Mouse (Mus musculus): ENCODE results near the gene Tsku. TPM values are rescaled to one million over a fixed set of nuclear protein-coding genes. Genes with fewer than 3 reads are reported as not detected.
A peak's percentile ranks its signal among the peaks of the same experiment; 100 is the strongest.

Tsku gene
- total RNA-seq, 2 experiments from 2014 or later, result 1.7 to 2.0 TPM

DNA sequence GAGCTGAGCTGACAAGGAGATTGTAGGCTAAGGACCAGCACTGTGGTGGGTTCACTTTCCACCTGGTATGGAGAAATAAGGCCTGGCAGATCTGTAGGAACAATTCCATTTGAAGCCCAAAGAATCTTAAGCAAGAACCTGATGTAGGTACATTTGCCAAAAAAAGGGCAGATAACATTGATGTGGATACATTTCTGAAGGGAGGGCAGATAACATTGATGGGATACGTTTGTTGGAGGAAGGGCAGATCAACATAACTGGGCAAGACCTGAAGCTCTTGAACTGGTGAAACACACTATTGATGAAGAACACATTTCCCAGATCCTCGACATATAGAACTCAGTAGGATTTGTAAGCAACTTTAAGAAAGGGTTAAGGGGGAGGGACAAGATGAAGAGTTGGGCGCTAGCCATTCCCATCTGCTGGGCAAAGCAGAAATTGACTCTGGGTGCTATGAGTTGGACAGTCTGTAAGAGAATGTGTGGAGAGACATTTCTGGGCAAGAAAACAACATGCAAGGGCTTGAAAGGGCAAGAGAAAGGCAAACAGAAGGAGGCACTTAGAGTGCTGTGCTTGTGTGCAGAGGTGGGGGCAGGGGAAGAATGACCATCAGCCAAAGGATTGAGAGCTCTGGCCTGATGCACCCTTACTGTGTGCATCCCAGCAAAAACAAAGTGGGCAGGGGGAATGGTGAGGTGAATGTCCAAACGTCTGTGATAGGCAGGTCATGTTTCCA lies 48.8 kb downstream of the Tsku start:
- no peak overlapping the region for H3K27ac ChIP-seq
- no peak overlapping the region for H3K4me3 ChIP-seq
- DNase-seq (ENCODE audit: low spot score in 2 of 2), result no peak
- TF ChIP-seq CTCF (conservative IDR thresholded peaks at IDR 0.05), result no peak

DNA sequence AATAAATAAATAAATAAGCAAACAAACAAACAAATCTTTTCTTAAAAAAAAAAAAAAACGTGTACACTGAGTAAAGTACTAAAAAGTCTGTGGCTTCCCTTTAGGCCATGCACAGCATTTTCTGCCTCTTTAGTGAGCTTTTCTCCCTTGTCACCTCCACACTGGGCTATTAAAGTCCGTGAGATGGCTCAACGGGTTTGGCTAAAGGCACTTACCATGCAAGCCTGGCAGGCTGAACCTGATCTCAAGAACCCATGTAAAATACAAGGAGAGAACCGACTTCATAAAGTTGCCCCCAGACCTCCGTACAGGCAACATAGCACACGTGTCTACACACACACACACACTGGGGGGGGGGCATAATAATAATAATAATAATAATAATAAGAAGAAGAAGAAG lies 50.9 kb downstream of the Tsku start:
- no peak overlapping the region for H3K27ac ChIP-seq
- H3K4me3 ChIP-seq, result no peak overlapping the region
- no peak for TF ChIP-seq CTCF (conservative IDR thresholded peaks at IDR 0.05)
- no peak for DNase-seq (ENCODE audit: low spot score in 2 of 2)

DNA sequence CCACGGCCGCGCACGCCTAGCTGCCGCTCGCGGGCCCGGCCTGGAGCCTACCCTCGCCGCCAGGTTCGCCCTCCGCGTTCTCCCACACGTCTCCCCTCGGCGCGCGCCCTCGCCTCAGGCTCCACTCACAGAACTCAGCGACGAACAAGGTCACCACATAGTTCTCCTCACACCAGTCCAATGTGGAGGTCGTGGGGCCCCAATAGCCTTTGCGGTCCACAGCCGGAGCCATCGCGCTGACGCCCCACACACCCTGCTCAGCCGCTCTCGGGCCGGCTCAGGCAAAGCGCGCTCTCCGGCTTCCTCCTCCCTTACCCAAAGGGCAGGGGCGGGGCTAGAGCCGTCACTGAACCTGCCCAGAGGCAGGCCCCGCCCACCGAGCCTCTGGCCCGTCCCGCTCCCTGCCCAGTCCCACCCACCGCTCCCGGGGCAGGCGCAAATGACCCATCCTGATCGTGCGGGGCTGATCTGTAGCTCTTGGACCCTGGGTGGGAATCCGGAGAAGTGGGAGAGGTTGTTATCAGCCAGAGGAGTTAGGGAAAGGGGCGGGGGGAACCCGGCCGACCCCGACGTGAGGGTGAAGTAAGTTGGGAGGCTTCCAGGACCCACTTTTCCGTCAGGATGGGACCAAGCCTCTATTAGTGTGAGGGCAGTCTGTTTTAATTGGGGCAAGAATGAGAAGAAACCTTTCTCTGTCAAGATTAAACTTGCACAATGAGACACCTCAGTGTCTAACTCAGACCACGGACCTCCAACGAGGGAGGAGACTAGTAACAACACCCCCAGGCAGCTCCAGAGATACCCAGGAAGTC lies 51.7 kb downstream of the Tsku start:
- TF ChIP-seq CTCF (conservative IDR thresholded peaks at IDR 0.05), result peak; percentile 45
- DNase-seq (ENCODE audit: low spot score in 2 of 2), result peak; percentile 92 to 93
- Histone ChIP-seq H3K27ac (peak overlapping the region; percentile 87), H3K4me3 (peak overlapping the region; percentile 62)

DNA sequence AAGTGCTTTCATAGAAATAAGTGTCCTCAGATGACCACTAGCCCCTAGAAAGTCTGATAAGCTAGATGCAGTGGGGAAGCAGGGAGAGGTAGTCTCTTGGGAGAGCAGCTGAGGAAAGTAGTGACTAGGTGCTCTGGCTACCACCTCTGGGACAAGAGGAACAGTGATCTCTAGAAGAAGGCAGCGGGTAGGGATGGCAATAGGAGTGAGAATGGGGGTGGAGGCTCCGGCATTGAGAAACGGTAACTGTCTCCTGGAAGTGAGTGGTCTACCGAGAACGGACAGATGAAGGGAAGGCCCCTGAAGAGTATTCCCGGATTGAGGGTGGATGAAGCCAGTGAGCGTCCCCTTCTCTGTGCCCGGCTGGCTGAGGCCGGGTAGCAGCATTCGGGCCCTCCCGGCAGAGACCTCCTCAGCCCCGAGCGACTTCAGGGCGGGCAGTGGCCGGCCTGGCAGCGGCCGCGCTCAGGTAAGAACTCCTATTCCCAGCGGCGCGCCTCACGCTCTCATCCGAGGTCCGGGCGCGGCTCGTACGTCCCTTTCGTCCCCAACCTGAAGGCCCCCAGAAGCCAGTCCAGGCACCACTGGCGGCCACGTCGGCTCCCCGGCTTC lies 52.4 kb downstream of the Tsku start:
- no peak for TF ChIP-seq CTCF (conservative IDR thresholded peaks at IDR 0.05)
- H3K4me3 ChIP-seq, result peak overlapping the region; percentile 62
- H3K27ac ChIP-seq, result peak overlapping the region; percentile 87
- DNase-seq (ENCODE audit: low spot score in 2 of 2), result no peak

DNA sequence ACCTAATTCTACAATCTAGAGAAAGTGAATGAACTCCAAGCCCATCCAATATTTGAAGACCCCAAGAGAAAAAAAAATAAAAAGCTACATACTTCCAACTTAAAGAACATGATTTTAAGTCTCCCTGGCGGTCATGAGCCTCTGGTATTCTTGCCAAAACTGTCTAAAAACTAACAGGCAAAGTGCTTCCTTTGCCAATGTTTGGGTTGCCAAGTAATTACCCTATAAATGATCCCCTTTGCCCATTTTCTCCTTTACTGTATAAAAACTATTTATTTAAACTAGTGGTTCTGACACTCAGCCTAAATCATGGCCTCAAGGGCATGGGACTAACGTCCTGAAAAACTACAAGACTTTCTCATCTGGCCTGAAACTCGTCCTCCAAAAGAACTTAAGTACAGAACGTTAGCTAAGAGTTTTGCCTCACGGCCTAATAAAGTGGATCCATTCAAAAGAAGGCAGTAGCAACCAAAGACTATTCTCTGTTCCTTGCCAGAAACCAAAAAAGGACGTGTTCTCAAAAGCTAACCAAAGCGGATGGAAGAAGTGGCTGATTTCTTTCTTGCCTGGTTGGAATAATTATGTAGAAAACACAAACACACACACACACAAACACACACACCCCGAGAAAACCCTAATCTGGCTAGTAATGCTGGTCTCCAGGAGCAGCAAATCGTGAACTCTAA lies 53.1 kb downstream of the Tsku start:
- DNase-seq (ENCODE audit: low spot score in 2 of 2), result no peak
- TF ChIP-seq CTCF (conservative IDR thresholded peaks at IDR 0.05), result no peak
- peak overlapping the region; percentile 87; the same call in 1 of the 2 replicates for H3K27ac ChIP-seq
- H3K4me3 ChIP-seq, result peak overlapping the region; percentile 62

DNA sequence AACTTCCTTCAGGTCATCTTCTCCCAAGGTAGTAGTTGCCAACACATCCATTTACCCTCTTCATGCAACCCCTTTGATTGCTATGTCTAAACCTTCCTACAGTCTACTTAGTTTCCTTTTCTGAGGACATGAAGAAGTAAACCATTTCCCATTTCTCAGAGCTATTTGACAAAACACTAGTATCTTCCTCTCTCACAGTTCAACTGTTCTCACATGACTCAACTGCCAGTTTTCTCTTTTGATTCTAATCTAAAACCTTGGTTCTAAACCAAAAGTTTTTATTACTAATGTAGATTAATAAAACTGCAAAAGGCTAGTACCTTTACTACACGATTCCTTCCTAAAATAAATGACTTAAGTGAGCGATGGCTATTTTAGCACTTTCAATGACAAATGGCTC lies 53.7 kb downstream of the Tsku start:
- no peak overlapping the region for H3K27ac ChIP-seq
- DNase-seq (ENCODE audit: low spot score in 2 of 2), result no peak
- H3K4me3 ChIP-seq, result no peak overlapping the region
- TF ChIP-seq CTCF (conservative IDR thresholded peaks at IDR 0.05), result no peak

Other genes starting within 250 kb of the Tsku start
- 10 to 100 TPM; 10.5 to 10.8 TPM for gene Myo7a, start 241.8 kb downstream of the Tsku start, total RNA-seq (2021)
- gene Omp, start 215.8 kb downstream of the Tsku start, total RNA-seq (2021), result 1 to 10 TPM in 1 of 2 experiments, under 1 TPM in 1; 0.96 to 1.3 TPM
- 10 to 100 TPM; 42.3 to 45.0 TPM for gene Capn5, start 183.1 kb downstream of the Tsku start, total RNA-seq (2021)
- under 1 TPM; 0.34 to 0.36 TPM for gene B3gnt6, start 161.8 kb downstream of the Tsku start, total RNA-seq (2021)
- gene Acer3, start 40.1 kb downstream of the Tsku start, total RNA-seq (2021), result 10 to 100 TPM; 24.4 to 26.6 TPM
- gene Gucy2d, start 79.1 kb upstream of the Tsku start, total RNA-seq (2021), result not detected
- gene Lrrc32, start 128.0 kb upstream of the Tsku start, total RNA-seq (2021), result 1 to 10 TPM; 1.7 to 2.2 TPM

Measured in layer of hippocampus, adult 2 months (tissue).